Comparison of ENCODE assay signal across 1 mouse cellular context in the genomic region with DNA sequence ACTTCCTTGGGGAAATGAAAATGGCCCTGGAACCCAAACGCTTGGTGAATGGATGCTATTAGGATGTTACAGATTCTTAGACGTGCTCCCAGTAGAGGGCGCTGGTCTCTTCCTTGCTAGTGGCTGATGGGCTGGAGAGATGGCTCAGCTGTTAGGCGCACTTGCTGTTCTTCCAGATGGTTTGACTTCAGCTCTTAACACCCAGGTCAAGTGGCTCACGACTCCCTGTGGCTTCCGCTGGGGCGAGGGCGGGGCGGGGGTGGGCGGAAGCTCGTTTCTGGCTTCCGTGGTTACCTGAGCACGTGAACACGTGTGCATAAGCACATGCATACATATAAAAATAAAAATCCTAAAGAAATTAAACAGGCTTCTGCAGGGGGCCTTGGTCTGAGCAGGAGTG.
TF ChIP-seq lines count a peak whose summit lies in the region.

No protein-coding gene starts in this region.

TF ChIP-seq in C2C12, 6 proteins besides CTCF, POLR2A, EP300 and RAD21:
- TF ChIP-seq FOSL1 (IDR thresholded peaks at IDR 0.05; ENCODE audit: insufficient read depth, low read length, poor library complexity, severe bottlenecking) (no peak), MYOG (IDR thresholded peaks at IDR 0.05; ENCODE audit: control insufficient read depth, extremely low read depth, insufficient read length) (no peak), MAX (IDR thresholded peaks at IDR 0.05) (no peak), MYOD1 (IDR thresholded peaks at IDR 0.05; ENCODE audit: control insufficient read depth, insufficient read length, low read depth) (no peak), USF1 (IDR thresholded peaks at IDR 0.05; ENCODE audit: low read depth) (no peak), CEBPB (IDR thresholded peaks at IDR 0.05; ENCODE audit: low read depth) (no peak)
